Mouse (Mus musculus): ENCODE measurements around the gene Gm37240.

Gm37240 gene

DNA sequence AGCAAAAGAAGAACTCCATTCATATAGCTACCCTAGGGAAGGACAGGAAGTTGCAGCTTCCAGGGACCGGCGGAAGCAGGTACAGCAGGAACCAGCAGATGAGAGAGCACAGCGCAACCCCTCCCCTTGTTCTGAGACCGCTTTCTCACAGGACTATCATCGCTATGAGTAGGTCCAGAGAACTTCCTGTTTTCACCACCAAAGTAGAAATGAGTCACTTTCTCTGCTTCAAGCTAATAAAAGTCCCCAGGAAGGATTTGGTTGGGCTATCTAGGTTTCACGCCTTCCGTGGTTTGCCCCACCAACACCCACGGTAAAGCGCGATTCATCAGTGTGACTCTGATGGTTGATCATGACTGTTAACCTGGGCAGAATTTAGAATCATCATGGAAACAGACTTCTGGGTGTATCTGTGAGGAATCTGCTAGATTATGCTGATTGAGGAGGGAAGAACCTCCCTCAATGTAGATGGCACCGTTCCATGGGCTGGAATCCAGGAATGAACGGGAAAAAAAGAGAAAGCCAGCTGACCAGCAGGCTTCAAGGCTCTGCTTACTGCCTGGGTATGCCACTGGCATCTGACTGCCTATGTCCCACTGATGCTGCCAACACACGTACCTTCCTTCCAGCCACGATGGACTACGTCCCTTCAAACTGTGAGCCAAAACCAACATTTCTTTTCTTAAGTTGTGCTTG is 1172.1 kb downstream of the Gm37240 start:
- DNase-seq: no peak

DNA sequence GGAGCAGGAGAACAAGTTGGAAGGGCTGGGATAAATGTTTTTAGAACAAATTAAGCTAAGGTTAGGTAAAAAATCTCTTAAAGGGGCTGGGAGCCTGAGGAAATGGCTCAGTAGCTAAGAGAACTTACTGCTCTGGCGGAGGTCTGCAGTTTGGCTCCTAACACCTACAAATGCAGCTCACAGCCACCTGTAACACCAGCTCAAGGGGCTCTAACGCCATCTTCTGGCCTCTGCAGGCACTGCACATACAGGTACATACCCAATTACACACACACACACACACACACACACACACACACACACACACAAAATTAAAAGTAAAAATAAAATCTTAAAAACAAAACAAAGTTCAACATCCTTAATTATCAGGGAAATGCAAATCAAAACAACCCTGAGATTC is 1174.4 kb downstream of the Gm37240 start:
- no peak for DNase-seq

- no peak for DNase-seq
Observed at GRCm38 (mm10) chr3:84710723-84711122, 1176.6 kb downstream of the Gm37240 start.

DNA sequence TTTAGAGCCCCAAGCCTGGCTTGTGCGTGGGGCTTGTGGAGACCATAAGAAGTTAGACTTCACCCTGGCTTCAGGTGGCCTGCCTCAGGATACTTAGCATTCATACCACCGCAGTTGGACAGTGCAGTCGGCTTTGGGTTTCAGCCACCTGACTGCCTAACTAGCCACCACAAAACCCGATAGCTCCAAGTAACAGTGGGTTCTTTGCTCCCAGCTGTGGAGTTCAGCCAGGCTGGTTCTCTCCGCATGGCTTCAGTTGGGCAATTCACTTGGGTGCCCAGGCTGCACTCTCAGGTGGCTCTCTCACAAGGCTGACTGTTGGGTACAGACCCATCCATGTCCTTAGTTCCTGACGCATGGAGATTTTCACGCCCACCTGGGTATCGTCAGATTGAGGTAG is 1177.4 kb downstream of the Gm37240 start:
- no peak for DNase-seq

- no peak for DNase-seq
Observed at GRCm38 (mm10) chr3:84709100-84709499, 1178.2 kb downstream of the Gm37240 start.

DNA sequence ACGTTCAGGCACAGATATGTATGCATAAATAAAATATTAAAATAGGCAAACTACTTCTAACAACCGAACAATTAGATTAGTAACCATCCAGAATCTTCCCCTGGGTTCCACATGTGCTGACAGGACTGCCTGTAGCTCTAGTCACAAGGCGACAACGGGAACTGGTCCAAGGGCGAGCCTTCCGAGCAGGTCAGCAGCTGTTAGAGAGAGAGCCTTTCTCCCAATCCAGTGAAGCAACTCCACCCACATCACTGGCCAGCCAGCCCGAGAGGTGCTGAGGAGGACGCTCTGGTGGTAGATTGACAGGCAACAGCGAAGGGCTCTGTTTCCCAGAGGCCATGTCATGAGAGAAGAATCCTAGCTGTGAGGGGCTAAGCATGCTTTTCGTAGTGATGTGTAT is 1178.8 kb downstream of the Gm37240 start:
- DNase-seq: no peak

DNA sequence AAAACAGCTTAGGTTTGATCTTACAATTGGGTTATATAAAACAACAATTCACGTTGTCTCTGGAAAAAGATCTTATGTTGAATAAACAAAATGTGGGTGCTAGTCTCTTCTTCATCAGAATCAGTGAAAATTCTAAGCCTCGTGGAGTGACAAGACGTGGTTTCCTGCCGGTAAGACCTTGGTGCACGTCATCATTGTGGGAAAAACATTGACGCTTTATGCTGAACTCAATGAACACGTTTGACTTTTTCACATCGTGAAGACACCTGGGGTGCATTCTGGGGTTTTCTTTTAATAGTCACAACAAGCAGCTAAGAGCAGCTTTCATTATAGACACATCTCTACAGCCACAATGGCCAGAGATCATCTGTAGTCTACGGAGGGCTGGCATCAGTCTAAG is 1182.1 kb downstream of the Gm37240 start:
- DNase-seq: no peak

- no peak for DNase-seq
Observed at GRCm38 (mm10) chr3:84703083-84703810, 1184.1 kb downstream of the Gm37240 start.

GRCm38 (mm10) chr3:84701964-84702363 is 1185.4 kb downstream of the Gm37240 start:
- no peak for DNase-seq

GRCm38 (mm10) chr3:84701509-84701908 is 1185.8 kb downstream of the Gm37240 start:
- no peak for DNase-seq

DNA sequence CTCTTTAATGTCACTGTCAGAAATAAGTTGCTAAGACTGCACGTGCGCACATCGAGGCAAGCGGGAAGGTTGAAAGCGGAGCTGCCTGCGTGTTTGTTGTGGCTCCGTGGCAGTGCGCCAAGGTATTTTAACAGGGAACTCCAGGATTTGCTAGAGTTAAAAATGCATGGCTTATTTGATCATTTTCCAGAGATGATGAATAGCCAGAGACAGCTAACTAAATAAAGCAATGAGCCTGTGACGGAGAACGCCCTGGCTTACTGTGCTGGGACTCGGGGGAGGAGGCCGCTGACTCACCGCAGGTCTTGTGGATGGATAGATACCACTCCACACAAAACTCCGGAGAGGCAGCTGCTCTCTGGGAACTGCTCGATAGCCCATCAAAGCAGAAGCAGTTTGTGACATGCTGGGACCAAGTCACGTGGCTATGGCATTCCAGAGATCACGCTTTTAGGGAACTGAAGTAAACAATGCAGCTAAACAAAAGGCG is 1190.8 kb downstream of the Gm37240 start:
- no peak for DNase-seq

DNA sequence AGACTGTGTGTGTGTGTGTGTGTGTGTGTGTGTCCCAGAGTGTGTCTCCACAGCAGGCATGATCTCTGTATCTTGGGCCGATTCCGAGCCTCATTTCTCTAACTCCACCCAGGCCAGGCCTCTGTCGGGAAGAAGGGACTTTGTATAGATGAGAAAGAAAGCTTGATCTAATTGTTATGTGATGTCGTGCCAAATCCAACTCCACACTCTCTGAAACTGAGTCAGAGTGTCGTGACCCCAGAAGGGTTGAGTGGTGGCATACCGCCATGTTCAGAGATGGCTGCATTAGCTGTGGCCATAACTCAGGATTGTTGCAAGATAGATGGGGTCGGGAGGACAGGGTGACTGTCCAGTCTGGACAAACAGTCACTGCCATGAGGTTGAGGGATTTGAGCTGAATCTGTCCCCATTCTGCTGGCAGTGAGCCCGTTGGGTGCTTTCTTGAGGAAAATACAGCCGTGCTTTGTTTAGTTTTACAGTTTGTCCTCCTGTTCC is 1191.4 kb downstream of the Gm37240 start:
- DNase-seq: no peak

DNA sequence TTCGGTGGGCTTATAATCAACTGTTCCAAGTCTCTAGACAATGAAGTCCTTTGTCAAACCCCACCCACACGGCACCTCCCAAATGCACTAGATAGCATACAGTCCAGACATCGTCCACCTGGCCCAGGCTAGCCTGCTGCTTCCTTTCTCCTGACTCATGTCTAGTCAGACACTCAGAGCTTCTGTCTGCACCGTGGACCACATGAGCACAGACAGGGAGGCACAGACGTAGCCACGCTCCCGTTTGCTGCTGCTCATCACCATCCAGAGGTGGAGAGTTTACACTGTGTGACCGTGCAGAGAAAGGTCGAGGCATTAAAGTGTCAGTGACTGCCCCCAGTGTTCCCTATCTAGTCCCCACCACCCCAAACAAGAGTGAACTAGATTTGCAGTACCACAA is 1191.9 kb downstream of the Gm37240 start:
- DNase-seq: no peak

- DNase-seq: no peak
Observed at GRCm38 (mm10) chr3:84693886-84694285, 1193.4 kb downstream of the Gm37240 start.

DNA sequence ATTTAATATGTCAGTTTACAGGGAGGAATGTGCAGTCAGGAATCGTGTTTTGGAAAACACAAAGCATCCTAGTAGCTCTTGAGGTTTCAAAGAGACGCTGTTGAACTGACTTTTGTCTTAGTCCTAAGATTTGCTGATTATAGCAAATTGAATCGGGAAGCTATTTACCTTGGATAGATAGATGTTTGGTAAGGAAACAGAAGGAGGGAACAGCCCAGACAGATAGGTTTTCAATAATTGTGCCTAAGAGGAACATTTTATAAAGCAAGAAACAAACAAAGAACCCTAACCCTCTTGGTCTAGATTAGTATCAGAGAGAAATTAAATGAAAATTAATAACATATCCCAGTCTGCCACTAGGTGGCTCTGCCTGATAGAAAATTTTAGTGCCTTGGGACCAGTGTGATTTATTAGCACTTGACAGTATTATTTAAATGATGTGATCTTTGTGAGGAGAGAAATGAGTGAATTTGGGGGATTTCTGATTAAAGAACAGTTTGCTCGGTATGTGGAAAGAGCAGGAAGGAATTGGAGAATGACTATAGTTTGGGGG is 1194.6 kb downstream of the Gm37240 start:
- DNase-seq: peak; percentile 38

DNA sequence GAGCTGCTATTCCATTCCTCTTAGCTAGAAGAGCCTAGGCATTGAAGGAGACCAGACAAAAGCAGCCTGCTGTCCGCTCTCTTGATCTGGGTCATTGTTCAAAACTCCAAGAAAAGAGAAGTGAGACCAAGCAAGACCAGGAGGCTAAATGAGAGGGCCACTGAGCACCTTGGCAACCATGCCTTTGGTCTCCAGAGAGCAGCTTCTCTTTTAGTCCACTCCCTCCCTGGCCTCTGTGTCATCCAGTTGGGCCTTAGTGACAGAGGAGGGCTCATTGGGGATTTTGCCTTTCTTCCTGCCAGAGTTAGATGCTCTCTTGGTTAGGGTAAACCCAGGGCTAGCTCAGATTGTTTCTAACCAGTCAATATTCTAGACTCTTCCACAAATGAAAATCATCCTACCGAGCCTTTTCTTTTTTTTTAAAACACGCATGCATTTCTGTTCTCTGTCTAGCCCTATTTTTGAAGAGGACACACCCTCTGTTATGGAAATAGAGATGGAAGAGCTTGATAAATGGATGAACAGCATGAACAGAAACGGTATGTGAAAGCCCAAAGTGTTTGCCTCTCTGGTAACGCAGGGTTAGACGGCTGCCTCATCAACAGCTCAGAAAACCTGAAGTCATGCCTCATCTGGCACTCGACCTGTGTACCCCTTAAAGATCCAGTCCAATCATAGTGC is 1197.1 kb downstream of the Gm37240 start:
- DNase-seq: no peak

DNA sequence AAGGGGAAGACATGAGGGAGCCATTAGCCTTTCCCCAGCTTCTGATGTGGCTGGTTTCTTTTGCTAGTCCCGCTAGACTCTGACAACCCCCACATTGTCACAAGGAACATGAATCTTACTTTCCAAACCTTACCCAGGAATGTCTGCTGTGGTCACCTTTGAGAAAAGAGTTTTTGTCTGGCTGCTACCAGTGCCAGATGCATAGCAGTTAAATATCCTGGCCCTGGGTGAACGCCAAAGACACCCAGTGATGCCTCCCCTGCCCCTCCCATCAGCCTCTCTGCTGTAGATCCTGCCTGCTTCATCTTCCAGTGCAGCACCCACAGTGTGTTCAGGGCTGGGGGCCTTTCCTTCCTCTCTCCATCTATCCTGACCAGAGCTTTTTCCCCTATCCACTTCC is 1197.7 kb downstream of the Gm37240 start:
- no peak for DNase-seq

DNA sequence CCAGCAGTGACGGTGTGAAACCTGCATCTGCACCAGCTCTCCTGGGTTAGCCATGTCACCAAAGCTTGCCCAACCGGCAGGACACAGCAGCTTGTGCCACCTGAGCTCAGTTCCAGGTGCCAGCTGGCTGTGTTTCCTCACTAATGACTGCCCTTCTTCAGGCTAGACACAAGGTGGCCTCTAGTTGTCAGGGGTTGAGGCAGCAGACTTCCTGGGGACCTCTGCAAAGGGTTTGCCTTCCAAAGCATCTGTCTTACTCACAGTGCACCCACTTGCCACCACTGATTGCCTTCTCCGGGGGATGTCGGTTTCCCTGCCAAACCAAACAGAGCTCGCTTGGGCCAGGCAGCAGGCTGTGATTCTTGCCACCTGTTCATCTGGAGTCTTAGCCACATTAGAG is 1199.1 kb downstream of the Gm37240 start:
- peak; percentile 26 for DNase-seq

GRCm38 (mm10) chr3:84687488-84687846 is 1199.9 kb downstream of the Gm37240 start:
- DNase-seq: no peak

DNA sequence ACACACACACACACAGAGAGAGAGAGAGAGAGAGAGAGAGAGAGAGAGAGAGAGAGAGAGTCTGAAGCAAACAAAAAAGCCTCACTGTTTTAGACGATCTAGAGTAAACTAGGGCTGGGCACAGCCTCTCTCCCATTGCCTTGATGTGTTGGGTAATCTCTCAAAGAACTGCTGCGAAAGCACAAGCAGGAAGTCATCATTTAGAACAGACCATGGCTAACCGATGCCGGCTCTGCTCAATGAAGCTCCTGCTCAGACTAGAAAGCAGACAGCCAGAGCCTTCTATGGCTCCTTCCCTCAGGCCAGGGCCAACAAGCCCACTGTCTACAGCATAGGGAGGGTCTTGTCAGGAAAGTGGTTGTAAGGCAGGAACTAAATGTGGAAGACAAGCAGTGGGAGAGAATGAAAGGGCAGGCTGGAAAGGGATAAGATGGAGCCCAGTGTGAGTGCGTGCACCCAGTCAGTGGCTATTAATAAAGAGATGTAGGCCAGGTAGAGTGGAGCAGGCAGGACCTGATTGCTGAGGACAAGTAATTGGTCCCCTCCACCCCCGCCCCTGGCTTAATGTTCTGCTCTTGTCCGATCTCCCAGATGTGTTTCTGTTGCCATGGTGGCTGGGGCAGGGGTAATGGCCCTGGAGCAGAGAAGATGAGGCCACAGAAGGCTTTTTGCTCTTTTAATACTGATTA is 1200.4 kb downstream of the Gm37240 start:
- DNase-seq: no peak

GRCm38 (mm10) chr3:84686294-84686672 is 1201.0 kb downstream of the Gm37240 start:
- no peak for DNase-seq

DNA sequence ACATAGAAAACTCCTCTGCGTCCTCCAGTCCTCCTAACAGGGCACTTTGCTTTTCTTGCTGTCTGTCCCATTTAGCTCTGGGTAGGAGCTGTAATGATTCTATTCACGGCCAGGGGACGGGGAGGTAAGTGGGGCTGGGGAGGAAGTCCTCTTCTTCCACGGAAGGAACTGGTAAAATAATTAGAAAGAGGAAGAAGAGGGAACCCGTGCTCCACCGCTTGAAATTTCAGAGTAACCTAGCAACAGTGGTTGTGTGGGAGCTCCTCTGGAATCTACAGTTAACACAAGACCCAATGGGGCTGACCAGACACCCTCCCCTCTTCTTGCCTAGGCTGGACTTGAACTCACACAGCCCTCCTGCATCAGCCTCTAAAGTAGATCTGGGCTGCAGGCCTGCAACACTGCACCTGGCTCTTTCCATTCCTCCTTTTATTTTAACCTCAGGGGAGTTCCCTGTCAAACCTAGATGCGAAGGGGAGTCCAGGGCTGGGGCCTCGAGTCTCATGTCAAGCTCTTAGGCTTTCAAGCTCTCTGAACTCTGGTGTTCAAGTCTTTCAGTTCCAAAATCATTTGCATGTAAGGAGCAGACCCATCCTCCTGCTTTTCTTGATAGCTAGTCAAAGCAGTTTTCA is 1201.5 kb downstream of the Gm37240 start:
- no peak for DNase-seq

All from cerebellum, adult 8-10 months (tissue).